Mouse (Mus musculus) heart, adult 9 months (tissue): ENCODE measurements around the gene Smad1.
"Not testable (repeated sequence)": the region's sequence is repeated elsewhere in the genome, so short reads cannot be mapped to it uniquely, and the experiment has no call there.

ENCODE experiments used
- DNase-seq, 2 experiments: peaks; one replicate each; pipeline ENCODE4 v3.0.0; 2022; ENCODE audit warnings: low spot score in 2 of 2

Smad1 gene

GRCm38 (mm10) chr8:79398994-79399650 lies at the start of gene Smad1:
TSS of gene Smad1 (minus strand) at chr8:79399518.
- DNase-seq, result peak; percentile 95

DNA sequence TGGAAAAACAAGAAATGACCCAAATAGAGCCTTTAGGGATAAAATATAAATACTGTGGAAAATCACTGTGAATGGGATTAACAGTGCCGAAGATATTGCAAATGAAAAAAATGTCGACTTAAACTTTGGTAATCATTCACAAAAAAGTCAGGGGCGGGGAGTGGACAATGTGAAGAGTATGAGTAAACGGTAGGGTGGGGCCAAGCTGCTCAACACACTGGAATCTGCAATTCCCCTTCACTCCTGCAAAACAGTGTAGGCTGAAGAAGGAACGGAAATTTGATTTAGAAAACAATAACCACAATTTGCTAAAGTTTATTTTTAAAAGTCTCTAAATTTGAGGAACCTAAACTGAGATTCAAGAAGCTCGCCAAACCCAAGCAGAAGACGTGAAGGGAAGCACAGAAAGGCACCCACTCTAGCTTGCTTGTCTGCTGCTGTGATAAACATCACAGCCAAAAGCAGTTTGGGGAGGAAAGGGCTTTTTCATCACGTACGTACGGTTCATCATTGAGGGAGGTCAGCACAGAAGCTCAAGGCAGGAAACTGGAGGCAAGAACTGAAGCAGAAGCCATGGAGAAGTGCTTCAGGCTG lies 48.0 kb upstream of the Smad1 start:
- DNase-seq, result no peak

- no peak for DNase-seq
Observed at GRCm38 (mm10) chr8:79443460-79444098, 44.3 kb upstream of the Smad1 start.

GRCm38 (mm10) chr8:79433953-79434500 lies 34.7 kb upstream of the Smad1 start:
- no peak for DNase-seq

GRCm38 (mm10) chr8:79414907-79415306 lies 15.6 kb upstream of the Smad1 start:
- peak; percentile 60 to 73 for DNase-seq

- no peak for DNase-seq
Observed at GRCm38 (mm10) chr8:79410501-79410900, 11.2 kb upstream of the Smad1 start.

GRCm38 (mm10) chr8:79407356-79407755 lies 8.0 kb upstream of the Smad1 start:
- DNase-seq, result not testable (repeated sequence)

DNA sequence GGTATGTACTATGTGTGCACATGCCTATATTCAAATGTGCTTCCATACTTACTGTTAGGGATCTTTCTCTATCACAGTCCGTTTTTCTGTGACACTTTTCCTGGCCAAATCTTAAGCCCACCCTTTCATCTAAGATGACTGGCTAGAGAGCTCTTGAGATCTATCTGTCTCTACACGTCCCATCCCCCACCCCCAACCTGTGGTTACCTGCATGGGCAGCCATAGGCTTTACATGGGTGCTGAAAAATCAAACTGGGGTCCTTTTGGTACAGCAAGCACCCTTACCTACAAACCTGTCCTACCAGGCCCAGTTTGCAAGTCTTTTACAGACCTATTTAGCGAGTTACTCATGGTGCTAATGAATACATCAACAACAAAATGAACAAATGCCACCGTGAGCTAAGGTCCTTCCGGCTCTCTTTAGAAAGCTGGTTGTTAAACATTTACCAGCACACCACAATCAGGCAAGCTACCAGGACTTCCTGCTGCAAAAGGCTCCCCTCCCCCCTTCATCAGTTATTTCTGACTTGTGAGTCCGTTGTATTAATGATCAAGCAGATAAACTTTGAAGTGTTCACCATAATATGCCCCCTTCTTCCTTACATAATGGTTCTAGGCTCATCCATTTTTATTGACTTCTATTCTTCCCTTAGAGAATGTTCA lies 5.7 kb upstream of the Smad1 start:
- no peak for DNase-seq

DNA sequence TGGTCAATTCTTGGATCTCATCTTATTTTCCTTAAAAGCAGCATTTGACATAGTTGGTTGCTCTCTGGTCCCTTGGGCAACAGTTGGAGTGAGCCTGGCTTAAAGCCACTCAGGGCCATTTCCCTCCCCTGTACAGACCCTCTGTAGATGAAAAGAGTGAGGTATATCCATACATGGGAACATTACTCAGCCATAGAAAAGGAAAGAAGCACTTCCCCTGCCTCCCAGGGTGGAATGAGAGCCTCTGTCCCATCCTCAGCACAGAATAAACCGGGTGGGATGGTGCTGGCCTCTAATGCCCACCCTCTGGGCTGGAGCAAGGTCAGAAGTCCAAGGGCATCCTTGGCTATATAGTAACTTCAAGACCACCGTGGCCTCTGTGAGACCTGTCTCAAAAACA lies 1.4 kb upstream of the Smad1 start:
- no peak for DNase-seq

GRCm38 (mm10) chr8:79398251-79398981 lies 902 bp downstream of the Smad1 start:
- DNase-seq, result peak in 1 of 2 experiments; percentile 45

- peak in 1 of 2 experiments; percentile 33 for DNase-seq
Observed at GRCm38 (mm10) chr8:79397705-79398250, 1.5 kb downstream of the Smad1 start.

GRCm38 (mm10) chr8:79396911-79397310 lies 2.4 kb downstream of the Smad1 start:
- no peak for DNase-seq

GRCm38 (mm10) chr8:79394009-79394408 lies 5.3 kb downstream of the Smad1 start:
- no peak for DNase-seq

GRCm38 (mm10) chr8:79393215-79393614 lies 6.1 kb downstream of the Smad1 start:
- DNase-seq, result no peak

DNA sequence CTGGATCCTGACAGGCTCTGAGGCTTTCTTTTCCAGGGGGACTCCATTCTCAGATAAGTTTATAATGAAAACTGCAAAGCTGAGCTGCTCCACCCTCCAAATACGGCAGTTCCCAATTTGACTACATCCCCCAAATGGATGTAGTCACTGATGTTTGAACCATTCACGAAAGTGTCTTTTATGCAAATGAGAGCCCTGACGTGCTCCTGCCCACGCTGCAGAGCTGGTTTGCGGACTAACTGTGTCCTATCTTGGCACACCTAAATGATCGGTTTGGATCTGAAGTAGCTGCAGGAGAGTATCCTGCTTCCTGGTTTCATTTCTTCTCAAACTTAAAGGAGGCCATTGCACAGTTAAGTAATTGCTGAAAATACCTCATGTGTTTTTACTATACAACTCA lies 6.7 kb downstream of the Smad1 start:
- no peak for DNase-seq

DNA sequence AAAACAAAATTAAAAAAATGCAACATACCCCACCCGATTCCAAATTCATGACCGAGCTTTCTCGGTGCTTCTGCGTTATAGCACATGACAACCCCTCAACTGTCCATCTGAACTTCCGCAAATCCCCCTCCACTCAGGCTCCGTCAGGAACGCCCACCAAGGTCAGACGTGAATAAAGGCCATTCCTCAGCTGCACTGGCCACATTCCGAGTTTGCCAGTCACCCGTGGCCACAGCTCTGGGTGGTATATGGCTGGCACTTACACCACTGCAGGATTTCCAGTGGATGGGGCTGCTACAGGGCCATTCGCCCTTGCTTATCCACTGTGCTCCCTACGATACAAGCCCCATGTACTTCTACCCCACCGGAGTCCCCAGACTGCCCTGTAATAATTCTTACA lies 7.9 kb downstream of the Smad1 start:
- no peak for DNase-seq

DNA sequence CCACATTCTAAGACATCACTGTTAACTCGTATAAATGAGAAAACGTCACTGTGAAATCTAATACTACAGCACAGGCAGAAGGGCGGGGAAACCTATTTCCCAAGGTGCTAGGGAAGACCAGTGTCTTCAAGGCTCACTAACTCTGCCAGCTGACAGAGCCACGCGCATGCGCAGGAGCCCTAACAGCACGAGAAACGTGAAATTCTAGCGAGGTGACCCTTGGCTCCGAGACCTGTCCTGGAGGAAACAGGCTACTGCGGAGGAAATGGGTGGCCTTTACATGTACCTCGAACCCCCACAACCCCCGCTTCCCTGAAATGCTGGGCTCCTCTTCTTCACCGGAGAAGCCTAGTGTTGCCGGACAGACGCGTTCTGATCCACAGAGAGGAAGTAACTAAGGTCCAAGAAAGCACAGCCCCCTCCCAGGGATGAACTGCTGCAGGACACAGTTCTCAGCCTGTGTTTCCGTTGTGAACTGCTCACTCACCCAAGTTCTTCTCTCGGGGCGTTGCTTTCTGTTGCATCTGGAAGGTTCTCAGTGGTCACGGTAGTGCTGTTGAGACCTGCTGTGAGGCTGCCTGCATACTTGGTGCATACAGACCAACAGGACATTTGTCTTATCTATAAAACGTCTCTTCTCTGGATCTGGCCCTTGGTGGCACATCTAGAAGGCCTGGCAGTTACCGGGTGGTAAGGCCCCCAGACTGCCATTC lies 10.1 kb downstream of the Smad1 start:
- DNase-seq, result peak; percentile 45 to 76

GRCm38 (mm10) chr8:79386831-79387230 lies 12.5 kb downstream of the Smad1 start:
- DNase-seq, result no peak

DNA sequence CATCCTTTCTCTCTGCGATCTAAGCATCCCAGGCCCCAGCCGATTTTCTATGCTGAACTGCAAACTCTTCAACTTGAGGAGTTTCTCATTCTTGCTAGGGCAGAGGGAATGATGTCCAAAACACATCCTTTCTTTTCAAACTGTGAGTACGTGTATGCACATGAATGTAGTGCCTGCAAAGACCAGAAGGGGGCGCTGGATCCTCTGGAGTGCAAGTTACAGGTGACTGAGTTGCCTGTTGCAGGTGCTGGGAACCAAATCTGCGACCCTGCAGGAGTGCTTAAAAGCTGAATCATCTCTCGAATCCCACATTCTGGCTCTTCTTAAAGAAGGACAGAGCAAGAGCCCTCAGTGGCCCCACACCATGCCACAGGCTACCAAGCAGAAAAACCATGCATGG lies 13.0 kb downstream of the Smad1 start:
- DNase-seq, result no peak
